Mouse (Mus musculus) embryonic facial prominence, embryonic 11.5 days (tissue): ENCODE measurements at regions not wholly inside any gene's neighbourhood (a gene's known extent, or its start where the extent isn't known, plus 50 kb on each side); places are given as distances from the start of the nearest gene placed in this dataset.

ENCODE experiments used
- ATAC-seq: fragments of 200-750 bp; cut with Nextera tagmentation; replicated peaks from 2 replicates; pipeline ENCODE4 v1.8.0; 2017; ENCODE audit warnings: low read depth; ENCODE audit not compliant: insufficient number of reproducible peaks, low FRiP score, low TSS enrichment
- DNase-seq: peaks from one replicate; pipeline ENCODE4 v3.0.0-alpha.2; 2015; ENCODE audit warnings: low spot score
- H3K27ac ChIP-seq: fragments of 300-500 bp; sonication (generic); replicated peaks from 2 replicates; pipeline ENCODE4 v1.5.1; 2014; ENCODE audit warnings: mild to moderate bottlenecking, low read depth, low read length, control low read depth
- H3K27me3 ChIP-seq: fragments of 300-500 bp; sonication (generic); 2 replicates; pipeline ENCODE4 v1.6.1; 2014; ENCODE audit warnings: mild to moderate bottlenecking, low read length, moderate library complexity, mixed read lengths; ENCODE audit not compliant: control insufficient read depth, insufficient read depth
- H3K36me3 ChIP-seq: fragments of 300-500 bp; sonication (generic); replicated peaks from 2 replicates; pipeline ENCODE4 v1.6.1; 2014; ENCODE audit warnings: low read depth, mild to moderate bottlenecking, low read length, moderate library complexity, mixed read lengths; ENCODE audit not compliant: control insufficient read depth, insufficient read depth
- H3K4me1 ChIP-seq: fragments of 300-500 bp; sonication (generic); 2 replicates; pipeline ENCODE4 v1.6.1; 2014; ENCODE audit warnings: low read length, mixed read lengths; ENCODE audit not compliant: control insufficient read depth, insufficient read depth
- H3K4me2 ChIP-seq: fragments of 300-500 bp; sonication (generic); 2 replicates; pipeline ENCODE4 v1.6.1; 2014; ENCODE audit warnings: low read depth, mild to moderate bottlenecking, control low read depth, low read length, moderate library complexity
- H3K4me3 ChIP-seq: fragments of 300-500 bp; sonication (generic); 2 replicates; pipeline ENCODE4 v1.5.1; 2014; ENCODE audit warnings: low read depth, low read length, control low read depth
- H3K9ac ChIP-seq: fragments of 300-500 bp; sonication (generic); replicated peaks from 2 replicates; pipeline ENCODE4 v1.6.1; 2014; ENCODE audit warnings: mild to moderate bottlenecking, control low read depth, low read length
- H3K9me3 ChIP-seq: fragments of 300-500 bp; sonication (generic); replicated peaks from 2 replicates; pipeline ENCODE4 v1.6.1; 2016; ENCODE audit warnings: mild to moderate bottlenecking, low read length, inconsistent platforms, mixed read lengths; ENCODE audit not compliant: control insufficient read depth
- WGBS: fragments of 180-500 bp; shearing (Covaris S2); extraction: QIAGEN DNeasy Blood & Tissue Kit; methylation state at CpG from one replicate; pipeline ENCODE4 v1.1.7; 2014; 5-methylcytosine and 5-hydroxymethylcytosine counted together

GRCm38 (mm10) chr3:36778448-36778847, 84.5 kb upstream of the 4932438A13Rik start:
- Histone ChIP-seq H3K27me3 (no peaks in the 10 kb centered on the region), H3K36me3 (no peaks in the 10 kb centered on the region), H3K27ac (no peak overlapping the region), H3K4me1 (no peaks in the 10 kb centered on the region), H3K4me3 (no peak overlapping the region), H3K9me3 (no peaks in the 10 kb centered on the region), H3K4me2 (no peak overlapping the region), H3K9ac (no peak overlapping the region)
- WGBS, result 45% methylated on average over 7 of the region's 7 CpGs
- ATAC-seq (no peak), DNase-seq (no peak)

- H3K9ac ChIP-seq, result no peak overlapping the region
- H3K4me3 ChIP-seq, result no peak overlapping the region
- DNase-seq, result no peak
- H3K27me3 ChIP-seq, result no peaks in the 10 kb centered on the region
- H3K4me1 ChIP-seq, result no peaks in the 10 kb centered on the region
- WGBS, result 87% methylated on average over 5 of the region's 5 CpGs
- no peak for ATAC-seq
- no peak overlapping the region for H3K4me2 ChIP-seq
- no peaks in the 10 kb centered on the region for H3K9me3 ChIP-seq
- H3K27ac ChIP-seq, result no peak overlapping the region
- H3K36me3 ChIP-seq, result no peaks in the 10 kb centered on the region
Measured at GRCm38 (mm10) chr3:36786581-36786980, 76.3 kb upstream of the 4932438A13Rik start.

- no peak for ATAC-seq
- no peak overlapping the region for H3K27ac ChIP-seq
- WGBS, result 70% methylated on average over 4 of the region's 4 CpGs
Measured at GRCm38 (mm10) chr3:36790245-36790644, 72.7 kb upstream of the 4932438A13Rik start.

GRCm38 (mm10) chr3:36797025-36797424, 65.9 kb upstream of the 4932438A13Rik start:
- Histone ChIP-seq H3K4me3 (no peak overlapping the region), H3K4me2 (no peak overlapping the region), H3K9ac (no peak overlapping the region), H3K9me3 (no peaks in the 10 kb centered on the region), H3K36me3 (no peaks in the 10 kb centered on the region), H3K27me3 (no peaks in the 10 kb centered on the region), H3K4me1 (no peaks in the 10 kb centered on the region), H3K27ac (no peak overlapping the region)
- ATAC-seq (no peak), DNase-seq (no peak)
- WGBS, result 28% methylated on average over 4 of the region's 4 CpGs

More at GRCm38 (mm10) chr3:36790245-36790644, 72.7 kb upstream of the 4932438A13Rik start:
- no peak for DNase-seq
- H3K4me3 ChIP-seq, result no peak overlapping the region
- H3K27me3 ChIP-seq, result no peaks in the 10 kb centered on the region
- no peak overlapping the region for H3K9ac ChIP-seq
- no peaks in the 10 kb centered on the region for H3K4me1 ChIP-seq
- H3K9me3 ChIP-seq, result no peaks in the 10 kb centered on the region
- no peaks in the 10 kb centered on the region for H3K36me3 ChIP-seq
- no peak overlapping the region for H3K4me2 ChIP-seq

GRCm38 (mm10) chr3:36798160-36798823, 64.6 kb upstream of the 4932438A13Rik start:
- Histone ChIP-seq H3K9ac (no peak overlapping the region), H3K9me3 (no peaks in the 10 kb centered on the region), H3K36me3 (no peaks in the 10 kb centered on the region), H3K4me2 (no peak overlapping the region), H3K4me1 (no peaks in the 10 kb centered on the region), H3K4me3 (no peak overlapping the region), H3K27ac (no peak overlapping the region), H3K27me3 (no peaks in the 10 kb centered on the region)
- WGBS, result 78% methylated on average over 13 of the region's 13 CpGs
- ATAC-seq, result no peak
- DNase-seq, result no peak

GRCm38 (mm10) chr3:36810528-36810927, 52.4 kb upstream of the 4932438A13Rik start:
- H3K9me3 ChIP-seq, result no peaks in the 10 kb centered on the region
- DNase-seq (no peak), ATAC-seq (no peak)
- 83% methylated on average over 5 of the region's 5 CpGs for WGBS
- H3K4me2 ChIP-seq, result no peak overlapping the region
- no peaks in the 10 kb centered on the region for H3K36me3 ChIP-seq
- H3K9ac ChIP-seq, result no peak overlapping the region
- H3K27ac ChIP-seq, result no peak overlapping the region
- no peaks in the 10 kb centered on the region for H3K27me3 ChIP-seq
- no peaks in the 10 kb centered on the region for H3K4me1 ChIP-seq
- no peak overlapping the region for H3K4me3 ChIP-seq
